Mouse (Mus musculus) kidney, embryonic 16.5 days (tissue): ENCODE measurements around the gene Btbd2. TPM values are rescaled to one million over a fixed set of nuclear protein-coding genes. Genes with fewer than 3 reads are reported as not detected.
A peak's percentile ranks its signal among the peaks of the same experiment; 100 is the strongest.

Experiments used
- ATAC-seq: fragments of 200-750 bp; cut with Nextera tagmentation; 2 replicates; pipeline ENCODE4 v1.8.0; 2017; ENCODE audit warnings: moderate TSS enrichment; ENCODE audit not compliant: low FRiP score, low TSS enrichment
- H3K27ac ChIP-seq: fragments of 300-500 bp; sonication (generic); 2 replicates; pipeline ENCODE4 v1.5.1; 2014; ENCODE audit warnings: low read length
- H3K27me3 ChIP-seq: fragments of 300-500 bp; sonication (generic); 2 replicates; pipeline ENCODE4 v1.6.1; 2014; ENCODE audit warnings: low read length, control low read depth, mixed read lengths; ENCODE audit not compliant: insufficient read depth
- H3K36me3 ChIP-seq: fragments of 300-500 bp; sonication (generic); 2 replicates; pipeline ENCODE4 v1.6.1; 2014; ENCODE audit warnings: low read length, control low read depth, mixed read lengths; ENCODE audit not compliant: insufficient read depth
- H3K4me1 ChIP-seq: fragments of 300-500 bp; sonication (generic); 2 replicates; pipeline ENCODE4 v1.6.1; 2014; ENCODE audit warnings: low read length, control low read depth, mixed read lengths; ENCODE audit not compliant: insufficient read depth
- H3K4me2 ChIP-seq: fragments of 300-500 bp; sonication (generic); replicated peaks from 2 replicates; pipeline ENCODE4 v1.6.1; 2014; ENCODE audit warnings: low read depth, low read length
- H3K4me3 ChIP-seq: fragments of 300-500 bp; sonication (generic); 2 replicates; pipeline ENCODE4 v1.5.1; 2014; ENCODE audit warnings: mild to moderate bottlenecking, low read length
- H3K9ac ChIP-seq: fragments of 300-500 bp; sonication (generic); replicated peaks from 2 replicates; pipeline ENCODE4 v1.6.1; 2014; ENCODE audit warnings: low read length
- H3K9me3 ChIP-seq: fragments of 300-500 bp; sonication (generic); 2 replicates; pipeline ENCODE4 v1.6.1; 2016; ENCODE audit warnings: low read length, control low read depth
- WGBS: fragments of 180-500 bp; shearing (Covaris S2); extraction: QIAGEN DNeasy Blood & Tissue Kit; methylation state at CpG from one replicate; pipeline ENCODE4 v1.1.7; 2014; 5-methylcytosine and 5-hydroxymethylcytosine counted together
- polyA plus RNA-seq: library from polyadenylated mRNA; unstranded; fragments of >200 nt; fragmentation: Nextera tagmentation; extraction: Ambion mirVana; gene quantifications from 2 replicates; pipeline ENCODE4 v1.2.1, GENCODE M21; 2015

The Btbd2 gene
- polyA plus RNA-seq, 1 experiment from 2014 or later: 74.8 TPM

- Histone ChIP-seq H3K27ac (peak within 1 kb of the TSS; percentile 98), H3K9ac (peak within 1 kb of the TSS; percentile 92), H3K36me3 (no peaks in the 10 kb centered on the region), H3K4me3 (peak within 1 kb of the TSS; percentile 84), H3K4me1 (peaks cover 46% of the 10 kb centered on the region), H3K9me3 (no peaks in the 10 kb centered on the region), H3K27me3 (no peaks in the 10 kb centered on the region), H3K4me2 (peak within 1 kb of the TSS; percentile 82)
- no peak for ATAC-seq
- WGBS: under 1% methylated on average over 72 of the region's 85 CpGs
These were observed 34.0 kb downstream of the Btbd2 start, which contains the start of gene Csnk1g2 for GRCm38 (mm10) chr10:80622661-80623456. Csnk1g2 (plus strand) TSS chr10:80622838.

- WGBS: under 1% methylated on average over 64 of the region's 64 CpGs
- peak overlapping the region; percentile 82 for H3K4me2 ChIP-seq
- no peaks in the 10 kb centered on the region for H3K27me3 ChIP-seq
- no peaks in the 10 kb centered on the region for H3K9me3 ChIP-seq
- peak overlapping the region; percentile 84 for H3K4me3 ChIP-seq
- peak overlapping the region; percentile 98 for H3K27ac ChIP-seq
- H3K36me3 ChIP-seq: no peaks in the 10 kb centered on the region
- H3K9ac ChIP-seq: peak overlapping the region; percentile 92
- peak; percentile 96 for ATAC-seq
- peaks cover 39% of the 10 kb centered on the region for H3K4me1 ChIP-seq
These were observed 34.8 kb downstream of the Btbd2 start for GRCm38 (mm10) chr10:80621940-80622660.

DNA sequence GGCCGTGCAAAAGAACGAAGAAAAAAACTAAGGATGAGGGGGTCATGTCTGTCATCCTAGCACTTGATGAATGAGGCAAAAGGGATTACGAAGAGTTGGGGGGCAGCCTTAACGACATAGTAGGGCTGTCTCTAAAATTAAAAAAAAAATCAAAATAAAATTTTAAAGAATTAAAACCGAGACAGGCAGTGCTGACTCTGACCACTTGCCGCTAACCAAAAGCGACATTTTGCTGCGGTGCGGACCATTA is 35.3 kb downstream of the Btbd2 start:
- under 1% methylated on average over 9 of the region's 9 CpGs for WGBS
- Histone ChIP-seq H3K9ac (peak overlapping the region; percentile 68), H3K4me3 (peak overlapping the region; percentile 84), H3K27ac (peak overlapping the region; percentile 98), H3K27me3 (no peaks in the 10 kb centered on the region), H3K36me3 (no peaks in the 10 kb centered on the region), H3K4me1 (peaks cover 37% of the 10 kb centered on the region), H3K4me2 (peak overlapping the region; percentile 82), H3K9me3 (no peaks in the 10 kb centered on the region)
- ATAC-seq: no peak

DNA sequence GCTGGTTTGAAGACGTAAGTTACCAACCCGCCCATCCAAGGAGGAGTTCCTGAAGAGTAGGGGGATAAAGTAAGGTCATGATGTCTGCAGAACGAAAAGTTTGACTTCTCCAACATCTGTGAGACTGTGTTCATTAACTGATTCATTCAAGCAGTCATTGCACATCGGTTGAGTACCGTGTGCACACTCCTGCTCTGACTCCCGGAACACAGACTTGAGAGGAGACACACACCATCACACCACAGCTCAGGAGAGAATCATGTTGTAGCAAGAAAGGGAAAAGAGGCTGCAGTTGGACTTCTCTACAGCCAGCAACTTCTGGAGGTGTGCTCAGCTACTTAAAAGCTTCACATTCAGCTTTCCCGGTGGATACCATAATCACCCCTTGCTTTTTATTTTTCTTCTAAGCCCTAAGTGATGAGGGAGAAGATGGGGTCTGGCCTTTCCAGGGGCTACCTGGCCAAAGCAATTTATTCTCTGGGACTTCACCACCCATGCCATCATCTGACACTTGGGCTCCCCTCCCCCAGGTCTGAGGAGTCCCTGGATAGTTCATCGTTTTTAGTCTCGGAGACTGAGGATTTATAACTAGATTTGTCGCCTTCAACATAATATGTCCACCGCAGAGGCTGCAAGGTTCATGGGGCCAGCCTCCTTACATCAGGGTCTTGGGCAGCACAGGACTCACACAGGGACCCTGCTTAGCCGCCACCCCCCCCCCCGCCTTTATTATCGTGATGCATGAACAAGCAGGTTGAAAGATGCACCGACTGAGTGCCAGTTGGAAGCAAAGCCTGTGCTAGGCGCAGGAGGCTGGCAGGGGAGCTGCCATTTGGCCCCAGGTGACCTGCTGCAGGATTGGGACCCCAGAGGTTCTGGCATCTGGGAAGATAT is 35.8 kb downstream of the Btbd2 start:
- no peak for ATAC-seq
- Histone ChIP-seq H3K27ac (peak overlapping the region; percentile 98), H3K36me3 (no peaks in the 10 kb centered on the region), H3K4me3 (peak overlapping the region; percentile 84), H3K9me3 (no peaks in the 10 kb centered on the region), H3K4me2 (peak overlapping the region; percentile 82), H3K27me3 (no peaks in the 10 kb centered on the region), H3K4me1 (peaks cover 31% of the 10 kb centered on the region), H3K9ac (peak overlapping the region; percentile 68)
- WGBS: 42% methylated on average over 16 of the region's 16 CpGs

- no peak overlapping the region for H3K4me2 ChIP-seq
- no peak overlapping the region for H3K4me3 ChIP-seq
- peaks cover 24% of the 10 kb centered on the region for H3K4me1 ChIP-seq
- no peak overlapping the region for H3K9ac ChIP-seq
- ATAC-seq: no peak
- H3K27ac ChIP-seq: no peak overlapping the region
- H3K27me3 ChIP-seq: no peaks in the 10 kb centered on the region
- 85% methylated on average over 9 of the region's 9 CpGs for WGBS
- peaks cover 4% of the 10 kb centered on the region; the same call in 1 of the 2 replicates for H3K36me3 ChIP-seq
- no peaks in the 10 kb centered on the region for H3K9me3 ChIP-seq
These were observed 36.5 kb downstream of the Btbd2 start for GRCm38 (mm10) chr10:80620365-80620764.

GRCm38 (mm10) chr10:80619465-80620244 is 37.2 kb downstream of the Btbd2 start:
- Histone ChIP-seq H3K36me3 (peaks cover 11% of the 10 kb centered on the region; the same call in 1 of the 2 replicates), H3K4me1 (peaks cover 17% of the 10 kb centered on the region), H3K9ac (no peak overlapping the region), H3K4me3 (no peak overlapping the region), H3K27me3 (no peaks in the 10 kb centered on the region), H3K4me2 (no peak overlapping the region), H3K9me3 (no peaks in the 10 kb centered on the region), H3K27ac (no peak overlapping the region)
- WGBS: 36% methylated on average over 8 of the region's 8 CpGs
- ATAC-seq: no peak

- H3K4me2 ChIP-seq: no peak overlapping the region
- peak overlapping the region; percentile 49 for H3K27ac ChIP-seq
- no peaks in the 10 kb centered on the region for H3K27me3 ChIP-seq
- no peak overlapping the region for H3K4me3 ChIP-seq
- no peak overlapping the region for H3K9ac ChIP-seq
- H3K4me1 ChIP-seq: peaks cover 6% of the 10 kb centered on the region
- ATAC-seq: no peak
- peaks cover 13% of the 10 kb centered on the region; the same call in 1 of the 2 replicates for H3K36me3 ChIP-seq
- H3K9me3 ChIP-seq: no peaks in the 10 kb centered on the region
- WGBS: 56% methylated on average over 9 of the region's 9 CpGs
These were observed 38.7 kb downstream of the Btbd2 start for GRCm38 (mm10) chr10:80618181-80618580.

DNA sequence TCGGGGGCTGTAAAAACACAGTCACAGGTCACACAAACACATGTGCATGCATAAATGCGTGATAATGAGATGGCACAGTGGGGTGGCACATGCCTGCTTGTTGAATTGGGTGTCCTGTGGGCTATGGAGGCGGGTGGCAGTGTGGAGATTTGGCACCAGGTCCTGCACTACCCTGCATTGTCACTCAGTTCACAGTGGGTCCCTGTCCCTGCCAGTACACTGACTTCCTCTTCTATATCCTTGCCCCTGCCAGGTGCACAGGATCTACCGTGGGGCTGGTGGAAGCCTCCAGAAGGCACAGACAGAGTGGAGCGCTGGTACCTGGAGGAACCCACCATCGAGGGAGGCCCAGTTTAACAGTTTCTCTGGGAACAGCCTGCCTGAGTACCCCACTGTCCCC is 42.5 kb downstream of the Btbd2 start:
- H3K36me3 ChIP-seq: peaks cover 30% of the 10 kb centered on the region; the same call in 1 of the 2 replicates
- no peaks in the 10 kb centered on the region for H3K4me1 ChIP-seq
- no peak for ATAC-seq
- H3K9me3 ChIP-seq: no peaks in the 10 kb centered on the region
- H3K9ac ChIP-seq: no peak overlapping the region
- no peak overlapping the region for H3K27ac ChIP-seq
- H3K4me2 ChIP-seq: no peak overlapping the region
- WGBS: 87% methylated on average over 6 of the region's 6 CpGs
- H3K4me3 ChIP-seq: no peak overlapping the region
- H3K27me3 ChIP-seq: no peaks in the 10 kb centered on the region

DNA sequence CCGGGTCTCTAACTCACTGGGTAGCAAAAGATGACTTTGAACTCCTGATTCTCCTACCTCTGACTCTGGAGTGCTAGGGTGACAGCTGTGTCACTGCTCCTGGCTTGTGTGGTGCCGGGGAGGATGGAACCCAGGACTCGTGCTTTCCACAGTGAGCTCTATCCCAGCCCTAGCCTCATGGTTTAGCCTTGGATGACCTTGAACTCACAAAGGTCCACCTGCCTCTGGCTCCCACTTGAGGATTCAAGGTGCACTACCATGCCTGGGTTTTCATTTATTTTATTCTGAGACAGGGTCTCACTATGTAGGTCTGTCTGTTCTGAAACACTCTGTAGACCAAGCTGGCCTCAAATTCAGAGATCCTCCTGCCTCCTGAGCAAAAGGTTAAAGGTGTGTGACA is 43.0 kb downstream of the Btbd2 start:
- Histone ChIP-seq H3K9ac (no peak overlapping the region), H3K4me2 (no peak overlapping the region), H3K4me3 (no peak overlapping the region), H3K4me1 (no peaks in the 10 kb centered on the region), H3K27me3 (no peaks in the 10 kb centered on the region), H3K9me3 (no peaks in the 10 kb centered on the region), H3K27ac (no peak overlapping the region), H3K36me3 (peaks cover 32% of the 10 kb centered on the region; the same call in 1 of the 2 replicates)
- no peak for ATAC-seq
- 82% methylated on average over 3 of the region's 3 CpGs for WGBS
